Mouse (Mus musculus): ENCODE results near the gene Plekha3.

- TF ChIP-seq EP300 (IDR thresholded peaks at IDR 0.05; ENCODE audit: low read depth) (no peak), CTCF (IDR thresholded peaks at IDR 0.05; ENCODE audit: low read depth) (no peak)
Observed at GRCm38 (mm10) chr2:76672134-76672745, 2.8 kb upstream of the Plekha3 start.
